Mouse (Mus musculus) heart, adult 2 months (tissue): Measurements from ENCODE around the gene Tceanc2.

ENCODE experiments used
- CTCF ChIP-seq: fragments of 200-600 bp; IDR thresholded peaks from 2 replicates; pipeline ENCODE4 v1.8.1; 2022; ENCODE audit warnings: antibody characterized with exemption, mild to moderate bottlenecking, moderate library complexity
- EP300 ChIP-seq: fragments of 200-500 bp; IDR thresholded peaks from 2 replicates; pipeline ENCODE4 v1.6.1; 2011; ENCODE audit warnings: low read depth, low read length, control low read depth; ENCODE audit not compliant: insufficient read depth
- POLR2A ChIP-seq: fragments of 200-500 bp; IDR thresholded peaks from 2 replicates; pipeline ENCODE4 v1.6.1; 2011; ENCODE audit warnings: mild to moderate bottlenecking, low read depth, low read length, control low read depth; ENCODE audit not compliant: insufficient read depth

DNA sequence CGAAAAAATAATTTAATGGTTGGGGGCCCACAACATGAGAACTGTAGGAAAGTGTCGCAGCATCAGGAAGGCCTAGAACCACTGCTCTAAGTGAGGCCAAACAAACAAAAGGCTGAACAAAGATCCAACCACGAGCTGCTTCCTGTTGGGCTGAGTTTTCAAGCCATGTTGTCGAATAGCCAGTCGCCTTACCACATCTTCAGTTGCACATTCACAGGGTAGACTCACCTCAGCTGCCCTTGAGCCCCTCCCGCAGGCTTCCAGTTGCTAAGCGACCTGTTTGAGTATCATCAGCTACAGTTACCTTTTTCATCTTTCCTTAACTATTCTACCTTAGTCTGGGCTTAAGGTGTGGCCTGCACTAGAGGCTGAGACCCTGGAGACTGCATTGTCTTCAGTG is 24.1 kb upstream of the Tceanc2 start:
- no peak for TF ChIP-seq CTCF
- TF ChIP-seq POLR2A, result no peak
- TF ChIP-seq EP300, result no peak
